Mouse (Mus musculus): Measurements from ENCODE around the gene Slc17a7.
A peak's percentile ranks its signal among the peaks of the same experiment; 100 is the strongest.

Gene Slc17a7

DNA sequence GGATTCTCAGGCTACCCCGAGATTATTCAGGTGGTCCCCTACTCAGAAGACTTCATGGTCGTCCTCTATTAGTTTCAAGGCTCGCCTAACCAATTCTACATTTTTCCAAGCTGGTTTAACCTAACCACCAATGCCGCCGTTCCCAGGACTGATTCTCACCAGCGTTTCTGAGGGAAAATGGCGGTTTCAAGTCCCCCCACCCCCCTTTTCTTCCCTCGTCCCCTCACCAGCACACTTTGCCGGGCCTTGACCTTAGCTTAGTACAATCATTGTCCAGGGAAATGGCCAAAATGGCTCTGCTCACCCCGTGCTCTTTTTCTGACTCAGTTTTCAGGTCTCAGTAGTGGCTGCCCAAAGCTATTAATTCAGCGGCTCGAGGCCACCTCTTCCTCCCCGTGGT, 11.6 kb downstream of the Slc17a7 start:
- no peak for DNase-seq (ENCODE audit: low spot score in 2 of 2)

DNA sequence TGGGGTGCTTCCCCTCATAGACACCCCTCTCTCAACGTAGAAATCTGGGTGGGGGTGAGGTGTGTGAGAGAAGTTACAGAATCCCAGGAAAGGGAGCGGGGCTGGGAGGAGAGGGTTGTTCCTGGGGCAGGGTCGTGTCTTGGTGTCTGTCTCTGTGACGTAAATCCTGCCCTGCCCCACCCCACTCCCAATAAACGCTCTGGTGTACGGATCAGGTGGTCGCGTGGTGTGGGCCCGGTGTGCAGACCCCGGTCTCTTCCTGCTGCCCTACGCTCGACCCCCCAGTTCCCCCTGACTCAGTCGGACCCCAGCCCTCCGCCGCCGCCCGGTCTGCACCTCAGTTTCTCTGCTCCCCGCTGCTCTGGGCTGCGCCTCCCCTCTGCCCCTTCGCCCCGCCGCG, 12.2 kb downstream of the Slc17a7 start:
- DNase-seq (ENCODE audit: low spot score in 2 of 2), result no peak

DNA sequence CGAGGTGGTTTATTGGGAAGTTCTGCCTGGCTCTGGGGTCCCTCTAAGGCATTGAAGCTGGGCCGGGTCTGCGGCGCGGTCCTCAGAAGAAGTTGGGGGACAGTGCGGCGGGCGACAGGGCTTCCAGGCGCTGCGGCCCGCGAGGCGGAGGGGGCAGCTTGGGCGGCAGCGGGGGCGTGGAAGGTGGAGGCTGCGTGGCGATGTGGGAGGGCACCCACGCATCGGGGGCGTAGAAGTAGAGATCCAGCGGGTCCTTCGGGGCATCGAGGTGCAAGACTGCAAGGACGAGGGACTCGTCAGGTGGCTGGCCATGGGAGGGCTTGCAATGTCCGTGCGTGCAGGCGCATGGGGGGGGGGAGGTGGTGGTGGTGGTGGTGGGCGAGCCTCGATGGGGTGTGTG, 12.6 kb downstream of the Slc17a7 start:
- DNase-seq (ENCODE audit: low spot score in 2 of 2), result no peak

DNA sequence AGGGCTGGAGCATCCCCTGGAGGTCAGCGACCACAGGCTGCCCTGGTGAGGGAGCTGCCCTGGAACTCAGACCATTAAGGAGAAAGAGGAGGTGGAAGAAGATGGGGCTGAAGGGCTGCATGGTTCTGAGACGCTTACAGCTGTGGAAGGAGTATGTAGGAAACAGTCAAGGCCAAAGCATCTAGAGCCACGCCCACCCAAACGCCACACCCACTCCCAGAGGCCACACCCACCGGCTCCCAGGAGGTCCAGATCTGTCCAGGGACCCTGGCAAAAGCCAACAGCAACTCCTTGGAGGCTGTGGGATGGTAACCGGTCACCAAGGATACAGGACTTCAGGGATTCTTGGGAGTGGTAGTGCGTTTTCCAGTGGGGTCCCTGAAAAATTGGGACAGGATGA, 14.8 kb downstream of the Slc17a7 start:
- no peak for DNase-seq (ENCODE audit: low spot score in 2 of 2)

DNA sequence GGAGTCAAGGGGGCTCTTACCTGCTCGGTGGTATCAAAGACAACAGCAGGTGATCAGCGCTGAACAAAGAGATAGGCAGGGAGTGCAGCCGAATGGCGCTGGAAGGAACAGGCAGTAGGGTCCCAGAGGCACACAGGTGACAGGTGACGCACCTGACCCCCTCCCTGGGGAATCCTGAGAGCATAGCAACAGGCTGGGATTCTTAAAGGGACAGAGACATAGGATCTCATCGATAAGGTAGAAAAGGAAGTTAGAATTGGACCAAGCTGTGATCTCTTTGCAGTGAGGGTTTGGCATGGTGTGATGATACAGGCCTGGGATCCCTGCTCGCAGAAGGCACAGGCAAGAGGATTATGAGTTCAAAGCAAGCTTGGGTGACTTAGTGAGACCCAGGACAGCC, 15.7 kb downstream of the Slc17a7 start, which contains the start of gene Gfy:
Gene Gfy, minus strand, starts transcription at position 101 of the 400 bp plus-strand sequence.
- DNase-seq (ENCODE audit: low spot score in 2 of 2), result no peak

DNA sequence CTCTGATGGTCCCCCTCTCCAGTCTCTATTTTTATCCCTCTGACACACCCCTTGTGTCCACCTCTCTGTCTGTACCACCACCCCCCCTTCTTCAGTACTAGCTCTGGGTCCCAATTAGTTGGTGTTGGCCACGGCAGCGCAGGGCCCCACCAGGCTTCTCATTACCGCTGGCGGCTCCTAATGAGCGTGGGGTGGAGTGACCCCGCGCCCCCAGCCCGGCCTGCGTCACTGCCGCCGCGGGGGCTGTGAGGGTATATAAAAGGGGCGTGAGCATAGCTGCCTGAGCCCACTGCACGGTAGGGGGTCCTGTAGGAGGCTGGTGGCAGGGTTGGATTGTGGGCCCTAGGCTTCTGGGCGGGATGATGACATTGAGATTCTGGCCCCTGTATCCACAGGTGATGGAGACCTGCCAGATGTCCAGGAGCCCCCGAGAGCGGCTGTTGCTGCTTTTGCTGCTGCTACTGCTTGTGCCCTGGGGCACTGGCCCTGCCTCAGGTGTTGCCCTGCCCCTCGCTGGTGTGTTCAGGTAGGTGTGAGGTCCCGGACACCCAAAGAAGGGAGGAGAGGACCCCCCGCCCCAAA, 17.2 kb downstream of the Slc17a7 start, which contains the start of gene Pth2:
Gene Pth2, plus strand, starts transcription at position 100 of the 582 bp plus-strand sequence.
- DNase-seq (ENCODE audit: low spot score in 2 of 2), result no peak

DNA sequence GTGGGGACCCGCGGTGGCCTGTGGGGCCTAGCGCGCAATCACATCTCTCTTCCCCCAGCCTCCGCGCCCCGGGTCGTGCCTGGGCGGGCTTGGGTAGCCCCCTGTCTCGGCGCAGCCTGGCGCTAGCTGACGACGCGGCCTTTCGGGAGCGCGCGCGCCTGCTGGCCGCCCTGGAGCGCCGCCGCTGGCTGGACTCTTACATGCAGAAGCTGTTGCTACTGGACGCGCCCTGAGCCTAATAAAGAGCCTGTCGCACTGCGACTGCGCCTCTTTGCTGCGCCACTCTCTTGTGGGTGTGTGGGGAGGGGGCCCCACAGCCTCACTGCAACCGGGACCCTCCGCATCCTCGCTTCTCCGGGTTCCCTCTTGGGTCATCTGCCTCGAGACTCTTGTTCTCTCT, 17.8 kb downstream of the Slc17a7 start:
- DNase-seq (ENCODE audit: low spot score in 2 of 2), result peak; percentile 28 to 75

DNA sequence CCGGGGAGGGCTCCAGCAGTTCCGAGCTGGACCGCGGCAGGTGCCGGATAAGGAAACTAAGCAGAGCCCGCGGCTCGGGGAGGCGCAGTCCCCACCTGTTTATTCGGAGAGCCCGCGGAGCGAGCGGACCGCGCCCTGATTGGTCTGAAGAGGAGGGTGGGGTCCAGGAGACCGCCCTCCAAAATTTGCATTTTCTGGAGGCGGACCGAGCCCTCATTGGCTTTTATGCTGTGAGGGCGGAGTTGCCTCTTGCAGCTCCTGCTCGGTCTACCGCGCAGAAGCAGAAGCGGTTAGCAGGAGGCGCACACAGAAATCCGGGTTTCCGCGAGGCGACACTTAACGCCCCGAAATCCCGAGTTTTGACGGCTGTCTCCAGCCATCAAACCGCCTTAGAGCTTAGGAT, 18.5 kb downstream of the Slc17a7 start:
- peak; percentile 88 to 92 for DNase-seq (ENCODE audit: low spot score in 2 of 2)

DNA sequence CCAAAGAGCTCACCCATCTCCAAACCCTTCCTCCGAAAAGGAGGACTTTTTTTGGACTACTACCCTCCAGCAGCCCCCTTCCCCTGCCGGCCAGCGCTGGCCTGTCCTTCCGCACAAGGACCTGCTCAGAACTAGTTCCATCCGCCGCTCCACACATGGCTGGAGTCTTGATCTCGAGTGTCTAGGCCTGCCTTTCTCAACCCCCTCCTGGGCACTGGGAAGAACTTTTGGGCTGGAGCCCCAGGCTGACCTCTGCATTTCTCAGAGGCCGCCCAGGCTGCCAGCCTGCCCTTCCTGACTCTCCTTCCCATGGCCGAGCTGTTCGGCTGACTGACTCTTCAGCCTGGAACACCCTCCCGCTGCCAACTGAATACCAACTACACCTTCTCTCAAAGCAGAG, 18.9 kb downstream of the Slc17a7 start:
- DNase-seq (ENCODE audit: low spot score in 2 of 2), result no peak

DNA sequence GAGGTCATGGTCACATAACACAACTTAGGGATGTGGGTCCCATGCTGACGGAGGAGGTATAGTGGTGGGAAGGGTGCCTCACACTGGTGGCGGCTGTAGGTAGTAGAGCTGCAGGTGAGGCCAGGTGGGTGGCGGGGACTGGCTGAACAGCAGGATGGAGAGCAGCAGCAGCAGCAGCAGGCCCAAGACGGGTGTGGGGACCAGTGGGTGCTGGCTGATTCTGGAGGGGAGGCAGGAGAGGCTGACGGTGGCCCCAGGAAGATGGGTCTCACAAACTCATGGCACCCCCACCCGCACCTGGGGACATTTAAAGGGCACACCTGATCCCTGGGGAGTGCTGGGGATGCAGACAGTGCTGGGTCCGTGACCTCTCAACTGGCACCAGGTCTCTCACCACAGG, 19.9 kb downstream of the Slc17a7 start:
- no peak for DNase-seq (ENCODE audit: low spot score in 2 of 2)

DNA sequence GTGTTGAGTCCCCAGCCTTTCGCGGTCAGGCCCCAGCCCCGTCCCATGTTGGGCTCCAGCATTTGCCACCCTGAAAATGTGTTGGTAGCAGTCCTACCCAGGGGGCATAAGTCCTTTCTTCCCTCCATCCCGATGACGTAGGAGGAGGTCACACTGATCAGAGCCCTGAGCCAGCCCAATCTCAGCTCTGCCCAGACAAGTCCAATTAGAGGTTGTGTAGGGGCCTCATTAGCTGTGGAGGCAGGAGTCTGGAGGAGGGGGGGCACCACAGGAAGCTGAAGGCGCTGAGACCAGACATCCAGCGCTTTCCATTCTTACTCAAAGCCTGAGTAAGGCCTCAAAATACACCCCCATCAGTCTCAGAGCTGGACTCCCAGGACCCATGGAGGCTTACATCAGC, 22.2 kb downstream of the Slc17a7 start:
- no peak for DNase-seq (ENCODE audit: low spot score in 2 of 2)

DNA sequence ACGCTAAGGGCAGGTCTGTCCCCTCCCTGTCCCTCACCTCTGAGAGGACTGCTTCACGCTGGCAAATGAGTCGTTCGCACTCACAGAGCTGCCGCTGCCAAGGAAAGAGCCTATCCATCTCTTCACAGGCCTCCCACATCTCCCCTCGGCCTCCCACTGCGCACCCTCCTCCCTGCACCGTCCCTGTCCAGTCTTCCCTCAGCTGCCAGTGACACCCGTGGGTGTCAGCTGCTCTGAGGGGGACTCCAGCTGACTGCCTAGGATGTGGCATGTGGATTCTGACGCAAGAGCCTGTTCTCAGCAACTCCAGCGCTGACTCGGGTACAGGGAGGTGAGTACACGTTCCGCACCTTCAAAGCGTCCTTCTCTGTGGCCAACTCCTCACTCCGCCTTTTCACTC, 25.9 kb downstream of the Slc17a7 start:
- no peak for DNase-seq (ENCODE audit: low spot score in 2 of 2)

DNA sequence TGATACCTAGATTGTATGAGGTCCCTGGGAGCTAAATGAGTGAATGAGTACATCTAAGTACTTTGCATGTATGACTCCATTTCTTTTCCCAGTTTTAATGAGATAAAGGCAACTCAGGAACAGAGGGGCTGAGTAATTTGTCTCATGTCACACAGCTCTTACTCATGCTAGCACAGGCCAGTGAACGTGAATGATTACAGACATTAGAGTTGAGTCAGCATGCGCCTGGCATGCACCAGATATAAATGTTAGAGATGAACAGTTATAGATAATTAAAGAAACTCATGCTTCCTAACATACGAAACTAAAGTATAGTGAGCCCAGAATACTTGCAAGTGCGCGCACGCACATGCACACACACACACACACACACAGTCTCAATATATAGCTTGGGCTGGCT, 26.4 kb downstream of the Slc17a7 start:
- DNase-seq (ENCODE audit: low spot score in 2 of 2), result no peak

DNA sequence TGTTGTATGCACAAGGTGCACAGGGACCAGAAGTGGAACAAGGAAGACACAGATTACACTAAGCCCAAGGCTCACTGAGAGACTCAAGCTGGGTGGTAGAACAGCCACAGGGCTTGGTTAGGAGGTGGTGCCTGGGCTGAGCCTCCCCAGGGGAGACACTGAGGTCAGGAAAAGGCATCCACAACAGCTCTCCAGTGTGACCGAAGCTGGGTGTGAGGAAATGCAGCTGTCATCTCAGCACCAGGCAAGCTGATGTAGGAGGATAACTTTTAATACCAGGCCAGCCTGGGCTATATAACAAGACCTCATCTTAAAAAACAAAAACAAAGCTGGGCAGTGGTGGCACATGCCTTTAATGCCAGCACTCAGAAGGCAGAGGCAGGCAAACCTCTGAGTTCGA, 27.4 kb downstream of the Slc17a7 start:
- DNase-seq (ENCODE audit: low spot score in 2 of 2), result no peak

DNA sequence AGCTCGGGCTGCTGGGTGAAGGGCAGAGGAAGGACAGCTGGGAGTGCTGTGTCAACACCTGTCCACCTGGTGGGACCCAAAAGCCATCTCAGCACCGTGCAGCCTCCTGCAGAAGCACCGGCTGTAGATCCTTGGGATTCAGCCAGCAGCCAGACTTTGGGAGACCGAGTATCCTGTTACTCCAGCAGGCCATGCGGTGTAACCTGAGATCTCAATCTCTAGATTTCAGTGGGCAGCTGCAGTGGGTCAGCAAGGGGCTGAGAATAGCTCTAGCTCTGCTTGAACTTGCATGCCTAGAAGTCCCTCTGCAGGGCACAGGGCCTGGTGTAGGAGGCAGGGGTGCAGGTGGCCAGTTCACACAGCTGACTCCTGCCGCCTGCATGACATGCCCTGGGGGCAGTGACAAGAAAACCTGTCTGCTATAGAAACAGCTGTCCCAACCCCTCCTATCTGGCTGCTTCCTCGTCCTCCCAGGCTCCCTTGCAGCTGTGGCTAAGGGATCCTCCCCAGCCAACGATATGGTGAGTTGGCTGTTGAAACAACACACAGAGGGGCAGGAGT, 28.1 kb downstream of the Slc17a7 start:
- no peak for DNase-seq (ENCODE audit: low spot score in 2 of 2)

DNA sequence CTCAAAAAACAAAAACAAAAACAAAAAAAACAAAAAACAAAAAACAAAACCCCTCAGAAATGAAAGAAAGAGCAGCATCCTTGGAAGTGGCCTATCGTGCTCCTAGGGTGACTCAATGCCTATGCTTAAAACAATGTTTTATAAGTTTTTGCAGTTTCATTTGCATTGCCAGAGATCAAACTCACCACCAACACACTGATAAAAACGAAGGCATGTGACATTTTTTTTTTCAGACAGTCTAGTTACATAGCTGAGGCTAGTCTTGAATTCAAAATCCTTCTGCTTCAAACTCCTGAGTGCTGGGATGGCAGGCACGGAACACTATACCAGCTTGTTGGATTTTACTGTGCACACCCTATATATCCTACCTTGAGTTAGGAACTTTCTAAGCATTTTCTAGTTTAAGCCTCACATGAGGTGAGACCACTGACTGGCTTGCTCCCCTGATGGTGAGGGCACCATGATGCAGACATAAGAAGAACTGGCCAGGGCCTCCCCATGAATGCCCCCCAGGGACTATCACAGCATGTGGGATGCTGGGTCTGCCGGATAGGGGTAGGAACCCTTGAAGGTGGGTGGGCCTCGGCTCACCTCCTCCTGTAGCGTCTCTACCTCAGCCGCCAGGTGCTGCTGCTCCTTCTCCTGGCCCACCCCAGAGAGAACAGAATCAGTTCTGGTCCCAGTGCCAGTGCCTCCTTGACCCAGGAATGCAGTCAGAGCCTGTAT, 29.0 kb downstream of the Slc17a7 start:
- DNase-seq (ENCODE audit: low spot score in 2 of 2), result no peak

DNA sequence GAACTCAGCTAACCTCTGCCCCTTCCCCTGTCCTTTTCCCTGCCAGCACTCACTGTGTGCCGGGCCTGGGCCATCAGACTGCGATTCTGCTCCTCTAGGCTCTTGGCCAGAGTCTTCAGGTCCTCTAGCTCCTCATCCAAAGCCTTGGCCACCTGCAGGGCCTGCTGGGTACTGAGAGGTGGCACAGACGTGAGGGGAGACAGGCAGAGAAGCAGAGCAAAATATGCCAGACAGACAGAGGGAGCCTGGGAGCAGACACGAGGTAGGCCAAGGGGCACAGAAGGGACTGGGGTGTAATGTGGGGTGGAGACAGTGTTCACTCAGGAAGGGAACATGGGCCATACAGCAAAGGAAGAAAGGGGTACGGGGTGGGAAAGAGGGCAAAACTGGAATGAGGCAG, 29.7 kb downstream of the Slc17a7 start:
- DNase-seq (ENCODE audit: low spot score in 2 of 2), result no peak

DNA sequence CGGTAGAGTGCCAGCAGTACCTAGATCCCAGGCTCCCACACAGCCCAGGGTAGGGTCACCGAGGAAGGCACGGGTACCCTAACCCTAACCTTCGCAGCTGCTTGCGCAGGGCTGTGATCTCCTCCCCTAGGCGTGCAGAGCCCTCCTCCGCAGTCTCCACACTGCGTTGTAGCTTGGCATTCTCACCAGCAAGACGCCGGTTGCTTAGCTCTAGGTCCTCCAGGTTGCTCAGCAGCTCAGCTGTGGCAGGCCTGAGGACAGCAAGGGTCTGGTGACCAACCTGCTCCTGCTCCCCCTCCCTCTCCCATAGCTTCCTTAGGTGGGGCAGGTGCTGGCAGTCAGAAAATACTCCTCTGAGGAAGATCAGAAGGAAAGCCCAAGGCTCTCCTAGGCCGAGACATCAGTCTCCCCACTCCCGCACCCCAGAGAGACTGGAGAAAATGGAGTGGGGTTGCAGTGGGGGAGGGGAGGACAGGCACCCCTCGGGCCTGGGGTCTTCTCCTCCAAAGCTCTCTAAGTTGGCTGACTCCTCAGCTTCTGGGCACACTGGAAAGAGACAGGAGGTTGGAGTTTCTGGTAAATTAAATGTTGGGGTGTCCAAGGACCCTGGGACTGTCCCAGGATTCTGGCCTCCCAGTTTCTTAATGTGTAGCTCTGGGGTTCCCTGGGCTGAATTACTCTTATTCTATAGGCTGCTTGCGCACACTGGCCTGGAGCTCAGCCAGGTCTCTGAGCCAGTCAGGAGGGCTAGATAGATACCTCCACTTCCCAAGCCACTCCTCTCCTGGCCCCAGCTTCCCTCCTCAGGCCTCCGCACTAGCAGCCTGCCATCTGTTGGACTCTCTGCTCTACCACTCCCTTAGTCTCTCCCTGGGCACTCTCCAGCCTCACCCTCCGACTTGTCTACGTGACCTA, 30.4 kb downstream of the Slc17a7 start:
- no peak for DNase-seq (ENCODE audit: low spot score in 2 of 2)

DNA sequence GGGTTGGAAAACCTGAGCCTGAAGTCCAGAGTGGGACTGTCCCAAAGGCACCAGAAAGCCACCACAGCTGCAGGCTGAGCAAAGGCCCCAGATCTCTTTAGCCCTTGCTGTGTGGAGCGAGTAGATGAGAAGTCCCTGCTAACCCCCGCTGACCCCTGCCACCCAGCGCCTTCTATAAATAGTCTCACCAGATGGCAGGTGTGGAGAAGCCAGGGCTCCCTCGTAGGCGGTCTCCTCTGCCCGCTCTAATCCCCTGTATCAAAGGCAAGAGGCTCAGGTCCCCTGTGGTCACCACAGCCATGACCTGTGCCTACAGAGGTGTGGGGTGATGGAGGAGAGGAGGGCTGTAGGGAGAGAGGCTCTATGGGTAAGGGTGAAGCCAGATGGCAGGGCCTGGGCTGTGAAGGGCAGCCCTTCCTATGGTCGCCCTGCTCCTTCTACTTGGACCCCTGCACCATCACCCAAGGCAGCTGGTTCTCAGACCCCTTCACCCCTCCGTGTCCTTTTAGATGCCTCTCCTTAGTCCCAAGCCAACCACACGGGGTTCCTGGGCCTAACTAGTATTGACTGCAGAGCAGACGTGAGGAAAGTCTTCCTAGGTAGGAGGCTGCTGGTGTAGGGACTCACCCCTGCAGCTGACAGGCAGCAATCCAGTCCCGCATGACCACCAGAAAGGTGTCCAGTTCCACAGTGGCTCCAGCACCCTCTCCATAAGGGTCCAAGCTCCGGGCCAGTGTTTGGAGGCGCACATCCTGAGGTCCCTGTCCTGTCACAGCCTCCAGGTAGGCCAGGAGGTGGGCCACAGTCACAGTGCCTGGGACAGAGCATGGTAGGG, 31.8 kb downstream of the Slc17a7 start:
- DNase-seq (ENCODE audit: low spot score in 2 of 2), result no peak

DNA sequence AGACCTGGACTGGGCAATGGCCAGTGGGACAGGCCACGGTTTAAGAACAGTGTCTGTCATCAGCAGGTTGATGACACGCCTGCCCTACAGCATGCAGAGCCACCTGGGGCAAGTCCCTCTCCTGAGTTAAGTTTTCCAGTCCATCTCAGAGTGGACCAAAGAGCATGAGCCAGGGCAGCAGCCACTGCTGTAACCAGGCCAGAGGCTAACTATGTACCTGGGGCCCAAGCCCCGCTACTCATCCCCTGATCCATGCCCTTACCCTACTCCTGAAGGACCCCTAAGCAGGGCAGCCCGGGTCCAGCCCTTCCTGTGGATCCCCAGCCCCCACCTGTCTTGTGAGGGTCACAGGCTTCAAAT, 32.4 kb downstream of the Slc17a7 start:
- DNase-seq (ENCODE audit: low spot score in 2 of 2), result no peak

DNA sequence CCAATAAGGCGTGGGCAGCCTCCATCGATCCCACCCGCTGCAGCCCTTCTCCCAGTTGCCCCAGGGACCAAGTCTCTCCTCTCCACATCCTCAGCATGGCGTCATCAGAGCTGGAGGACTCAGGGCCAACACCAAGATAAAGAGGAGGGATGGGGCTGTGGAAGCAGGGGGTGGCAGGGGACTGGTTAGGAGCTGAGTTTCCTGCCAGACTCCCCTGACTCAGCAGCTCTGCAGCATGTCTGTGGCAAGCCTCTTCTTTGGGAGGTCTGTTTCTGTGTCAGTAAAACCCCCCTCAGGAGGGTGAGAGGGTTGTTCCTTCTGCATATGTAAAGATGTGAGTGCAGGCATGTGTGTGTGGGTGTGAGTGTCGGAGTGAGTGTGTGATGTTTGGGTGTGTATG, 33.2 kb downstream of the Slc17a7 start:
- DNase-seq (ENCODE audit: low spot score in 2 of 2), result no peak

Measured in spleen, postnatal 4 days (tissue).